Mouse (Mus musculus) neural tube, embryonic 13.5 days (tissue): Measurements from ENCODE around the gene Nup93. TPM values are rescaled to one million over a fixed set of nuclear protein-coding genes. Genes with fewer than 3 reads are reported as not detected.
"Not testable (repeated sequence)": the region's sequence is repeated elsewhere in the genome, so short reads cannot be mapped to it uniquely, and the experiment has no call there.

Source experiments
- ATAC-seq: fragments of 200-750 bp; cut with Nextera tagmentation; 2 replicates; pipeline ENCODE4 v1.8.0; 2017; ENCODE audit warnings: low read depth, mild to moderate bottlenecking, moderate TSS enrichment, moderate library complexity
- H3K27ac ChIP-seq: fragments of 300-500 bp; sonication (generic); replicated peaks from 2 replicates; pipeline ENCODE4 v1.5.1; 2015; ENCODE audit warnings: moderate library complexity, mild to moderate bottlenecking, inconsistent platforms
- H3K27me3 ChIP-seq: fragments of 300-500 bp; sonication (generic); 2 replicates; pipeline ENCODE4 v1.6.1; 2015; ENCODE audit warnings: mild to moderate bottlenecking, inconsistent platforms
- H3K36me3 ChIP-seq: fragments of 300-500 bp; sonication (generic); 2 replicates; pipeline ENCODE4 v1.6.1; 2015; ENCODE audit warnings: mild to moderate bottlenecking, inconsistent platforms
- H3K4me1 ChIP-seq: fragments of 300-500 bp; sonication (generic); replicated peaks from 2 replicates; pipeline ENCODE4 v1.6.1; 2015; ENCODE audit warnings: inconsistent platforms
- H3K4me2 ChIP-seq: fragments of 300-500 bp; sonication (generic); 2 replicates; pipeline ENCODE4 v1.6.1; 2015; ENCODE audit warnings: inconsistent platforms, mild to moderate bottlenecking, moderate library complexity
- H3K4me3 ChIP-seq: fragments of 300-500 bp; sonication (generic); 2 replicates; pipeline ENCODE4 v1.5.1; 2015; ENCODE audit warnings: mild to moderate bottlenecking, inconsistent platforms
- H3K9ac ChIP-seq: fragments of 300-500 bp; sonication (generic); 2 replicates; pipeline ENCODE4 v1.6.1; 2015; ENCODE audit warnings: moderate library complexity, mild to moderate bottlenecking, inconsistent platforms
- H3K9me3 ChIP-seq: fragments of 300-500 bp; sonication (generic); 2 replicates; pipeline ENCODE4 v1.6.1; 2016; ENCODE audit warnings: inconsistent platforms
- whole genome bisulfite sequencing: fragments of 180-500 bp; shearing (Covaris S2); methylation state at CpG from one replicate; pipeline ENCODE4 v1.1.7; 2015; 5-methylcytosine and 5-hydroxymethylcytosine counted together
- polyA plus RNA-seq: library from polyadenylated mRNA; unstranded; fragments of >200 nt; fragmentation: Nextera tagmentation; extraction: Ambion mirVana; gene quantifications from 2 replicates; pipeline ENCODE4 v1.2.1, GENCODE M21; 2015

Nup93 gene
- polyA plus RNA-seq, result 56.1 and 59.9 TPM in 2 replicates

GRCm38 (mm10) chr8:94214252-94215173 lies at the start of gene Nup93:
Nup93 (plus strand) TSS chr8:94214564.
- WGBS, result under 1% methylated on average over 68 of the region's 68 CpGs
- Histone ChIP-seq H3K36me3 (no peaks in the 10 kb centered on the region), H3K9me3 (no peaks in the 10 kb centered on the region), H3K9ac (peak within 1 kb of the TSS; percentile 79), H3K4me3 (peak within 1 kb of the TSS; percentile 68), H3K4me2 (peak within 1 kb of the TSS; percentile 88), H3K27ac (peak within 1 kb of the TSS; percentile 69), H3K4me1 (peaks cover 23% of the 10 kb centered on the region), H3K27me3 (no peaks in the 10 kb centered on the region)
- ATAC-seq, result peak; percentile 97

GRCm38 (mm10) chr8:94165772-94166171 lies 48.6 kb upstream of the Nup93 start:
- not testable (repeated sequence) for H3K27ac ChIP-seq, H3K4me2 ChIP-seq, H3K9me3 ChIP-seq, H3K36me3 ChIP-seq, H3K4me3 ChIP-seq, ATAC-seq, H3K9ac ChIP-seq, H3K4me1 ChIP-seq
- WGBS, result 69% methylated on average over 8 of the region's 8 CpGs
- H3K27me3 ChIP-seq, result peaks cover 22% of the 10 kb centered on the region

GRCm38 (mm10) chr8:94167244-94167643 lies 47.1 kb upstream of the Nup93 start:
- peaks cover 37% of the 10 kb centered on the region for H3K27me3 ChIP-seq
- peak overlapping the region; percentile 15; the same call in 1 of the 2 replicates for H3K4me2 ChIP-seq
- no peak overlapping the region for H3K9ac ChIP-seq
- H3K9me3 ChIP-seq, result no peaks in the 10 kb centered on the region
- peak; percentile 17; the same call in 1 of the 2 replicates for ATAC-seq
- H3K4me3 ChIP-seq, result no peak overlapping the region
- no peak overlapping the region for H3K27ac ChIP-seq
- no peaks in the 10 kb centered on the region for H3K36me3 ChIP-seq
- peaks cover 8% of the 10 kb centered on the region for H3K4me1 ChIP-seq
- 2% methylated on average over 6 of the region's 6 CpGs for WGBS

DNA sequence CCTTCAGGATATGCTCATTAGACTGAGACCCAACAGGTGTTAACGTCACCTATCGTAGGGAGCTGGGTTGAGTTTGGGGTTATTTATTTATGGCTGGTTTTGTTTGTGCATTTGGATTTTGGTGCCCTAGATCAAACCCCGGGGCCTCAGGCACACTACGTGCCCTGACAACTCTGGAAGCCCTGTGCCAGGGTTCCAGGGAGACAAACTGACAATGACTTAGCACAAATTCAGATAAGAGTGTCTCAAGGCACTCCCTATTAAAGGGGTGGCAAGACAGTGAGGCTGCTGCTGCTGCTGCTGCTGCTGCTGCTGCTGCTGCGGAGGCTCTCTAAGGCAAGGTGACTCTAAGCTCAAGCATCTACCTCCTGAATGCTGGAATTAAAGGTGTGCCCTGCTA lies 44.8 kb upstream of the Nup93 start:
- no peak for ATAC-seq
- H3K4me2 ChIP-seq, result no peak overlapping the region
- H3K27me3 ChIP-seq, result peaks cover 60% of the 10 kb centered on the region
- no peak overlapping the region for H3K27ac ChIP-seq
- WGBS, result 84% methylated on average over 5 of the region's 5 CpGs
- no peaks in the 10 kb centered on the region for H3K36me3 ChIP-seq
- no peak overlapping the region for H3K4me3 ChIP-seq
- peaks cover 24% of the 10 kb centered on the region for H3K4me1 ChIP-seq
- H3K9ac ChIP-seq, result no peak overlapping the region
- no peaks in the 10 kb centered on the region for H3K9me3 ChIP-seq

DNA sequence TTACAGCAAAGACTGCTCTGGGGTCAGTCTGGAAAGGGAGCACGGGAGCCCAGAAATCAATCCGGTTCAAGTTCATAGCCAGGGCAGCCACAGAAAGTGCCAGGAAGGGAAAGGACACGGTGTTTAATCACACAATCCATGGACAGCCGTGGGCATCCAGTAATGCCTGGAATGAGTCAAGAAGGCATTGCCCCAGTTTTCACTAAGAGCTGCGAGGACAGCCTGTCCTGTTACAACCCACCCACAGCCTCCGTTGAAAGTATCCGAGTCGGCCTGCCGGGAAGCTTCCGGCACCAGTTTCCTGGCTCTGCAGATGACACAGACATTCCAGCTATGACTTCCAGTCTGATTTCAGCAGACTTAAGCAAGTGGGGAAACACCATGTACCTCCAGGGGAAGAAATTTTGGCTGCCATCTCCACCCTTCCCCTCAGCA lies 43.0 kb upstream of the Nup93 start:
- ATAC-seq, result no peak
- Histone ChIP-seq H3K4me2 (peak overlapping the region; percentile 83), H3K4me1 (peaks cover 24% of the 10 kb centered on the region), H3K4me3 (no peak overlapping the region), H3K9me3 (no peaks in the 10 kb centered on the region), H3K27ac (no peak overlapping the region), H3K36me3 (no peaks in the 10 kb centered on the region), H3K27me3 (peaks cover 78% of the 10 kb centered on the region), H3K9ac (peak overlapping the region; percentile 62; the same call in 1 of the 2 replicates)
- 40% methylated on average over 10 of the region's 10 CpGs for WGBS

- peaks cover 87% of the 10 kb centered on the region for H3K27me3 ChIP-seq
- peak within 1 kb of the TSS; percentile 41 for H3K4me3 ChIP-seq
- peak within 1 kb of the TSS; percentile 62 for H3K9ac ChIP-seq
- peak; percentile 71; the same call in 1 of the 2 replicates for ATAC-seq
- peaks cover 24% of the 10 kb centered on the region for H3K4me1 ChIP-seq
- peak within 1 kb of the TSS; percentile 83 for H3K4me2 ChIP-seq
- WGBS, result under 1% methylated on average over 56 of the region's 56 CpGs
- no peak within 1 kb of the TSS for H3K27ac ChIP-seq
- no peaks in the 10 kb centered on the region for H3K9me3 ChIP-seq
- H3K36me3 ChIP-seq, result no peaks in the 10 kb centered on the region
Measured at GRCm38 (mm10) chr8:94172075-94172808, 42.1 kb upstream of the Nup93 start, which contains the start of gene Mt2. Mt2 (plus strand) TSS chr8:94172664.

DNA sequence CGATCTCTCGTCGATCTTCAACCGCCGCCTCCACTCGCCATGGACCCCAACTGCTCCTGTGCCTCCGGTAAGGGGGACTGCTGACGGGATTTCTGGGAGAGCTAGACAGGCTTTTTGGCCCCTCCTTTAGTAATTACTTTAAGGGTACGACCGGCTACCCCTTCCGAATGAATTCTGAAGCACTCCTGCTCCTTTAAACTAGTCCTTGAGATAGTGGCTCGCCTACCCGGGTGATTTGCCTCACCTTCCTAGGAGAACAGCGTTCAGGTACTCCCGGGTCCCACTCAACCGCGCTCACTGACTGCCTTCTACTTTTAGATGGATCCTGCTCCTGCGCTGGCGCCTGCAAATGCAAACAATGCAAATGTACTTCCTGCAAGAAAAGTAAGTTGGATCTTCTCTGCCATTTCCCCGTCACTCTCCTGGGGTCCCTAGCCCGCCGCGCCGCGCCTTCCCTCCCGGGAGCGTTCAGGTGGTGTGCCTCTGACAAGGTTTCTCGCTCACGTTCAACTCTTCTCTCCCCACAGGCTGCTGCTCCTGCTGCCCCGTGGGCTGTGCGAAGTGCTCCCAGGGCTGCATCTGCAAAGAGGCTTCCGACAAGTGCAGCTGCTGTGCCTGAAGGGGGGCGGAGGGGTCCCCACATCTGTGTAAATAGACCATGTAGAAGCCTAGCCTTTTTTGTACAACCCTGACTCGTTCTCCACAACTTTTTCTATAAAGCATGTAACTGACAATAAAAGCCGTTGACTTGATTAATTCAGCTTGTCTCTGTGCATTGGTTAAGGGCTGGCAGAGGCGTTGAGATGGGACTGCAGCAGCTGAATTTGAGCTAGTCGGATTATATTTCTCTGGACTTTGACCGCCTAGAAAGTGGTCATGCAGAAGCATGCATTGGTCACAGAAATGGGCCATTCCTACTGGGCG lies 41.3 kb upstream of the Nup93 start:
- H3K4me2 ChIP-seq, result peak overlapping the region; percentile 83
- H3K27me3 ChIP-seq, result peaks cover 95% of the 10 kb centered on the region
- peaks cover 24% of the 10 kb centered on the region for H3K4me1 ChIP-seq
- no peaks in the 10 kb centered on the region for H3K36me3 ChIP-seq
- peak overlapping the region; percentile 41 for H3K4me3 ChIP-seq
- no peaks in the 10 kb centered on the region for H3K9me3 ChIP-seq
- ATAC-seq, result no peak; the same call in 1 of the 2 replicates
- peak overlapping the region; percentile 62 for H3K9ac ChIP-seq
- under 1% methylated on average over 39 of the region's 39 CpGs for whole genome bisulfite sequencing
- H3K27ac ChIP-seq, result no peak overlapping the region

GRCm38 (mm10) chr8:94173848-94174403 lies 40.4 kb upstream of the Nup93 start:
- Histone ChIP-seq H3K4me1 (peaks cover 30% of the 10 kb centered on the region), H3K27me3 (peaks cover 99% of the 10 kb centered on the region), H3K4me3 (no peak overlapping the region), H3K27ac (no peak overlapping the region), H3K9me3 (no peaks in the 10 kb centered on the region), H3K4me2 (no peak overlapping the region), H3K9ac (no peak overlapping the region), H3K36me3 (no peaks in the 10 kb centered on the region)
- 43% methylated on average over 11 of the region's 11 CpGs for WGBS
- ATAC-seq, result no peak

- Histone ChIP-seq H3K4me2 (no peak overlapping the region), H3K36me3 (no peaks in the 10 kb centered on the region), H3K27ac (no peak overlapping the region), H3K4me1 (peaks cover 38% of the 10 kb centered on the region), H3K9me3 (no peaks in the 10 kb centered on the region), H3K9ac (no peak overlapping the region), H3K27me3 (peaks cover 100% of the 10 kb centered on the region), H3K4me3 (no peak overlapping the region)
- 19% methylated on average over 7 of the region's 7 CpGs for WGBS
- ATAC-seq, result no peak
Measured at GRCm38 (mm10) chr8:94174619-94175213, 39.6 kb upstream of the Nup93 start.

- peaks cover 35% of the 10 kb centered on the region for H3K4me1 ChIP-seq
- WGBS, result 66% methylated on average over 7 of the region's 7 CpGs
- H3K27me3 ChIP-seq, result peaks cover 98% of the 10 kb centered on the region
- H3K4me3 ChIP-seq, result no peak overlapping the region
- H3K9ac ChIP-seq, result no peak overlapping the region
- H3K27ac ChIP-seq, result no peak overlapping the region
- H3K36me3 ChIP-seq, result no peaks in the 10 kb centered on the region
- no peak overlapping the region for H3K4me2 ChIP-seq
- ATAC-seq, result no peak
- H3K9me3 ChIP-seq, result no peaks in the 10 kb centered on the region
Measured at GRCm38 (mm10) chr8:94177716-94178390, 36.5 kb upstream of the Nup93 start.
